Mouse (Mus musculus) left cerebral cortex, postnatal 25 days (tissue): ENCODE results near the gene Gpr34. TPM values are rescaled to one million over a fixed set of nuclear protein-coding genes. Genes with fewer than 3 reads are reported as not detected.

ENCODE experiments used
- DNase-seq, 2 experiments: peaks; one replicate each; pipeline ENCODE4 v3.0.0; 2022; ENCODE audit warnings: low spot score in 2 of 2, mixed read lengths in 1 of 2
- intact Hi-C: fragments of 180-260 bp; cut with DNase I; formaldehyde crosslinking; loops from one replicate; pipeline ENCODE4 v1.15.1; 2025
- total RNA-seq, 2 experiments: library from RNA; stranded (reverse); gene quantifications; 2 replicates each; pipeline ENCODE4 v1.2.3; 2021

Gene Gpr34
- total RNA-seq, result 10 to 100 TPM; 11.8 to 14.4 TPM

- no peak for DNase-seq
- intact Hi-C loops, result no loop called here
Observed at GRCm38 (mm10) chrX:13631599-13632283, at the start of gene Gpr34. TSS of gene Gpr34 (plus strand) at chrX:13632089.

- intact Hi-C loops, result no loop called here
- no peak for DNase-seq
Observed at GRCm38 (mm10) chrX:13599373-13599772, 32.5 kb upstream of the Gpr34 start.

GRCm38 (mm10) chrX:13599966-13600365 is 31.9 kb upstream of the Gpr34 start:
- DNase-seq, result no peak
- intact Hi-C loops, result no loop called here

DNA sequence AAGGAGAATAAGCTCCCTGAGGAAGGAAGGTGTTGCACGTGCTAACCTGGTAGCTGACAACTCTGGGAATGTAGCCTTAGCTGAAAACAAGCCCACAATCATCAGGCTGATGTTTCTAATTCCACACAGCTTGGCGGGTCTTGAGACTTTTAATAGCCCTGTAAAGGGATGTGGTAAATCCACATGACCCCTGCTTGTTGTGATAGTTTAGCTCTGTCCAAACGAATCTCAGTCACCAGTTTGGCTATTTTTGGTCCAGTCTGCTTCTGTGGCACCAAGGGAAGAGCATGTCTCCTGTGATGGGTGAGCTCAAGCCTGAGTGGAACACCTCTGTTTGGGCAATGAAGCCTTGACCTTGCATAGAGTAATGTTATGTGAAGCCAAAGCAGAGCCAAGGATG is 25.1 kb upstream of the Gpr34 start:
- intact Hi-C loops, result no loop called here

GRCm38 (mm10) chrX:13607752-13608151 is 24.1 kb upstream of the Gpr34 start:
- DNase-seq, result no peak
- intact Hi-C loops, result no loop called here

More for the DNA sequence above, 25.1 kb upstream of the Gpr34 start:
- DNase-seq, result peak in 1 of 2 experiments; percentile 11

GRCm38 (mm10) chrX:13611114-13611513 is 20.8 kb upstream of the Gpr34 start:
- intact Hi-C loops, result no loop called here
- DNase-seq, result no peak

- intact Hi-C loops, result no loop called here
- DNase-seq, result no peak
Observed at GRCm38 (mm10) chrX:13612115-13612514, 19.8 kb upstream of the Gpr34 start.

- intact Hi-C loops, result no loop called here
- DNase-seq, result no peak
Observed at GRCm38 (mm10) chrX:13616726-13617125, 15.2 kb upstream of the Gpr34 start.

- no peak for DNase-seq
- intact Hi-C loops, result no loop called here
Observed at GRCm38 (mm10) chrX:13617294-13617693, 14.6 kb upstream of the Gpr34 start.

DNA sequence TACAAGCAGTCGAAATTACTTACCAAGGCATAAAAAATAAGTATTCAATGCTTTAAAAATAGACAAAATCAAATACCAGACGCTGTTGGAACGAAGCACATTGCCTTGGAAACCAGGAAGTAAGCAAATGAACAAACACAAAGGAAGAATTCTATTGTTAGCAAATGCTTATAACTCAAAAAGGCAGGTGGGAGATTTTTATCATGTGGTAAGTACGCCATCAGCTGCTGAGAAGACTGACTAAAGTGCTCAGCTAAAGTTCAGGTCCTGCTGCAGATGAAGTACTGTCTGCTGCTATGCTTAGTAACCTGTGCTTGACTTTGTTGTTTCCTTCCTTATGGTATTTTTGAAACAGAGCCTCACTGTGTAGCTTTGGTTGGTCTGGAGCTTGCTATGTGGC is 13.4 kb upstream of the Gpr34 start:
- no peak for DNase-seq
- intact Hi-C loops, result no loop called here

DNA sequence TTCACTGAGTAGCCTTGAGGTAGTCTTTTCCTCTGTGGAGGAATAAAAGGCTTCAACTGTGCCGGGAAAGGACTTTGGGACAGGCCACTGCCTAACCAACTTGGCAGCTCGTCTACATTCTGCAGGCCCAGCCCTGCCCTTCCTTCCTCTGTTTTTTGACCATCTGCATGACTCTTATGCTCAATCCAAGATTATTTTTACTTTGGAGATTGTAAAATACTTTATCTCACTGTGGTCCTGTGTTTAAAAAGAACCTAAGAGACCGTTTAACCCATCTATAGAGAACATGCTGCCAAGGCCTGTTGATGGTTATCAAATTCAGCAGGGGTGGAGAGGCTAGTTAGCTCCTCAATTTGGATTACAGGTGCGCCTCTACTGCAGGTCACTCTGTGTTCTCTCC is 10.4 kb upstream of the Gpr34 start:
- no peak for DNase-seq
- intact Hi-C loops, result no loop called here

DNA sequence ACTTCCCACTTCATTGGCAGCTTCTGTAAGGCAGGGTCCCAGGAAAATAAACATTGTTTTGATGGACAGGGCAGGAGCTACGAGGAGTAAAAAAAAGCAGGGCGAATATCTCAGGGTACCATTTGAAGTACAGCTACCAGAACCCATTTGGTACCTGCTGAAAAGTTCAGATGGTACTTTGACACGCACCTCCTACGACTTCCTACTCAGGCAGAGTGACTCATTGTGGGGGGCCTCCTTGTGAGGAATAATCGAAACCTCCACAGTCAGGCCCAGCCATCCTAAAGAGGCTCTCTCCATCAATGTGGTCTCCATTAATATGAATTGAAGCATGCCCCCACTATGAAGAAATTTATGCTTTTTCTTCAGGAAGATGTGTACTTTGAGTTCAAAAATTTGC is 9.2 kb upstream of the Gpr34 start:
- DNase-seq, result no peak
- intact Hi-C loops, result no loop called here

- no peak for DNase-seq
- intact Hi-C loops, result no loop called here
Observed at GRCm38 (mm10) chrX:13636398-13636797, 4.5 kb downstream of the Gpr34 start.

DNA sequence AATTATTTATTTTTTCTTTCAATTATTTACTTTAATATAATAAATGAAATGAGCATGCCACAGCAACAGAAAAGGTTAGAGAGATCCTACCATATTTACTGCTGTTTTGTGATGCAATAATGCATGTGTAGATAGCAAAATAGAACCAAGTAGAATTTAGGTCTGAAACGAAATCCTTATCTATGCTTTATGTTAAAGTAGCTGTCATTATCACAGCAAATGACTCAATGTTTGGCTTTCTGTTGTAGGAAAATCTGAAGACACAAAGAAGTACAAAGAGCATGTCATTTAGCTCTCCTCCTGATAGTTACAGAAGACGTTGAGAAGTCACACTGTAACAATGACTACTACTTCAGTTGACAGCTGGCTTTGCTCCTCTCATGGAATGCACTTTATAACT is 7.0 kb downstream of the Gpr34 start:
- intact Hi-C loops, result no loop called here

DNA sequence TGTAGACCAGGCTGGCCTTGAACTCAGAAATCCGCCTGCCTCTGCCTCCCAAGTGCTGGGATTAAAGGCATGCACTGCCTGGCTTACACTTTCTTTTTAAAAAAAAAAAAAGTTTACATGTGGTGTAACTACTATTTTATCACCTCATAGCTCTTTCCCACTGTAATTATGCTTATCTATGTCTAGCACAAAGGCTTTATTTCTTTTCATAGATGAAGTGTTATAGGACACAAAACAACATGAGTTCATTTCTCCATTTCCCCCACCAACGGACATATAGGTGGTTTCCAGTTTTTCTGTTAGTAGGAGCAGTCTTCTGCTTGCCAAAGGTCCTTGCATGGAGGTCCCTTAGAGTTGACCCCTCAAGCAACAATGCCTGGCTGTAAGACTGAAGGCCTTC is 20.0 kb downstream of the Gpr34 start:
- intact Hi-C loops, result no loop called here

More for the DNA sequence above, 7.0 kb downstream of the Gpr34 start:
- no peak for DNase-seq

DNA sequence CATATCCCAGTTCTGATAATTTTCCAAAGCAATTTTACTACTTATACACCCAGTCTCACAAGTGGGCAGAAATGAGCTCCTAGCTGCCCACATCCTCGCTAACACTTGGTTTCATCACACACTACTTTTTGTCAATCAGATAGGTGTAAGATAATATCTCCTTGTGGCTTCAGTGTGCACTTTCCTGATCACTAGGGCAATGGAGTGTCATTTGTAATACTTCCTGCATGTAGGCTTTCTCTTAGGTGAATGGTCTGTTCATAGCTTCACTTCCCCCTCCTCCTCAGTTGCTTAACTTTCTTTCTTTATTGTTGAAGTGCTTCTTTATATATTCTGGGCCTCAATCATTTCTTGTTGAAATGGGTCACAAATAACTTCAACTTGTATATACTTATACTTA is 20.4 kb downstream of the Gpr34 start:
- intact Hi-C loops, result no loop called here
- DNase-seq, result no peak

More for the DNA sequence above, 20.0 kb downstream of the Gpr34 start:
- DNase-seq, result no peak

DNA sequence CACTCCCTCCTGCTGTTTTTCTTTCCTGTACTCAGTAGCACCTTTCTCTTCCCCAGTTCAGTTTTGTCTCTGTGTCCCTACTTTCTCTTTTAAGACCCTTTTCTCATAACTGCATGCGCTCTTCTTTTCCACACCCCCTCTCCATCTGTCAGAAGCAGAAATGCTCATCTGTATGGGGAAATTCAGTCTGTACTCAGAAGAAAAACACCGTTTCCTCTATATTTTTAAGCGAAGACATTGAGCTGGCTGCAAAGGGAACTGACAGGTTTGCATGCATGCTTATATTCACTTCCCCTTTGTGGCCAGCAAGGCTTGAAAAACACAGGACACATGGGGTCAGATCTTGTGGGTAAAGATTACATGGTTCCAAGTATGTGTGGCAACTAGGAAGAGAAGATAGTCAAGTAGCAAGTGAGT is 23.1 kb downstream of the Gpr34 start:
- peak; percentile 8 to 78 for DNase-seq
- intact Hi-C loops, result loop anchor here (5.0 kb wide), 4 partner anchors 138 to 373 kb away; partner anchors contain the start of gene Ddx3x

- no peak for DNase-seq
- intact Hi-C loops, result loop anchor here (2.0 to 5.0 kb wide), 5 partner anchors 139 to 431 kb away; partner anchors contain the start of gene Ddx3x
Observed at GRCm38 (mm10) chrX:13655906-13656305, 24.0 kb downstream of the Gpr34 start.

- intact Hi-C loops, result loop anchor here (2.0 to 5.0 kb wide), 5 partner anchors 139 to 432 kb away; partner anchors contain the start of gene Ddx3x
- DNase-seq, result peak; percentile 47 to 55
Observed at GRCm38 (mm10) chrX:13656721-13657120, 24.8 kb downstream of the Gpr34 start.

DNA sequence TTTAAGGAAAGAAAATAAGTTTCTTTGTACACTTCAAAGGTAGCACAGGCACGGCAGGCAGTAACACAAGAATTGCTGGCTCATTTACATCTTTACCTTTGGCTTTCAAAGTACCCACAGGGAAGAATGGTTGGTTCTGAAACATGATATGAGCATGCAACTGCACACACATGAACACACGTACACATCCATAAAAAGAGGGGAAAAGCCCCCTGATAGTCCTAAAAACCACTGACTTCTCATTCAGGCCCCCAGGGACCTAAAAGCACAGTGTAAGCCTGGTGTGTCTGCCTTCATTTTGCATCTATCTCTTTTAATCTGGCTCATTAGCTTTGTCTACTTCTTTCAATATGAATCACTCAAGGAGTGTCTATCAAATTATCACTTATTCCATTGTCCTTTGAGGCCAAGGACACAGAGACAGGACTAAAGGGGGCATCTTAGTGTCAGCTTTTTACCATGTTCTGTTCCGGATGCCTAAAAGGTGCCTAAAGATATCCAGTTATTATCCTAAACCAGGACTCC is 26.8 kb downstream of the Gpr34 start:
- no peak for DNase-seq
- intact Hi-C loops, result loop anchor here (5.0 kb wide), 4 partner anchors 141 to 376 kb away; partner anchors contain the start of gene Ddx3x

DNA sequence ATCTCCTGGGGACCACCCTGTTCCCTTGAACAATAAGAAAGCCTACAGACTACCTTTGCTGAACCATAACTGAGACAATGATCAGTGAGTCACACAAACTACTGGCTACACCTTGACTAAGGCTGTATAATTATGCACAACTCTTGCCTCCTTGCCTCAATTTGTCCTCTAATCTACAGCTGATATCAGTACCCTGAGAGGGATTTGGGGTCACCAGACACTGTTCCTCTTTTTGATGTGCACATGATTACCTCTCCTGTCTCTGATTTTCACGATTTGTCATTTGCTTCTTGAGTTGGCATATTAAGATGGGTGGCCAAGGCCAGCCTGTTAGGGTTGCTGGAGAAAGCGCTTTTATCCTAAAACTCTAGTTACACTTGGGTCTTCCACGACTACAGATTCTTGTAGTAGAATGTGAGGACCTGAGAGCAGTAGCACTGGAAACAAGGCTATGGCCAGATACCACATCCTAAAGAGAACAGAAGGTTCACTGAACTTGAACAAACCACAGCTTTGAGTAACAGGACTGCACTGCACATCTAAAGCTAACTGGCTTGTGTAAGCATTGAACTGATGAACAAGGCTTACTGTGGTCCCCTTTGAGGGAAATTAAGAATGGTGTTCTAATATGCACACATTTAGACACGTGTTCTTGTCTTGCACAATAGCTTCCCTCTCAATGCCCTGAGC is 27.5 kb downstream of the Gpr34 start:
- no peak for DNase-seq
- intact Hi-C loops, result loop anchor here (5.0 kb wide), 4 partner anchors 142 to 377 kb away; partner anchors contain the start of gene Ddx3x
